Mouse (Mus musculus) G1E (cell line): Measurements from ENCODE around the gene Hsd11b1.

Experiments
- CTCF ChIP-seq: IDR thresholded peaks from 2 replicates; pipeline ENCODE4 v1.5.1; 2012; ENCODE audit warnings: low read depth, low read length, inconsistent platforms, mixed read lengths
- GATA1 ChIP-seq: IDR thresholded peaks from 2 replicates; pipeline ENCODE4 v1.6.1; 2012; ENCODE audit warnings: borderline replicate concordance, low read length, inconsistent platforms, mixed read lengths
- GATA2 ChIP-seq: IDR thresholded peaks from 2 replicates; pipeline ENCODE4 v1.6.1; 2012; ENCODE audit warnings: low read depth, low read length, inconsistent platforms, borderline replicate concordance
- POLR2AphosphoS5 ChIP-seq: IDR thresholded peaks from 2 replicates; pipeline ENCODE4 v1.6.1; 2012; ENCODE audit warnings: low read depth, low read length, inconsistent platforms; ENCODE audit not compliant: insufficient replicate concordance
- TAL1 ChIP-seq: conservative IDR thresholded peaks from 2 replicates; pipeline ENCODE4 v1.6.1; 2012; ENCODE audit warnings: low read depth, low read length, inconsistent platforms, mixed read lengths

- no peak for TF ChIP-seq CTCF
- TF ChIP-seq POLR2AphosphoS5 = no peak
- TF ChIP-seq TAL1 = no peak
- TF ChIP-seq GATA1 = no peak
- no peak for TF ChIP-seq GATA2
These were observed 89.6 kb downstream of the Hsd11b1 start for GRCm38 (mm10) chr1:193174143-193174733.
